Mouse (Mus musculus): Measurements from ENCODE around the gene Agbl4.

DNA sequence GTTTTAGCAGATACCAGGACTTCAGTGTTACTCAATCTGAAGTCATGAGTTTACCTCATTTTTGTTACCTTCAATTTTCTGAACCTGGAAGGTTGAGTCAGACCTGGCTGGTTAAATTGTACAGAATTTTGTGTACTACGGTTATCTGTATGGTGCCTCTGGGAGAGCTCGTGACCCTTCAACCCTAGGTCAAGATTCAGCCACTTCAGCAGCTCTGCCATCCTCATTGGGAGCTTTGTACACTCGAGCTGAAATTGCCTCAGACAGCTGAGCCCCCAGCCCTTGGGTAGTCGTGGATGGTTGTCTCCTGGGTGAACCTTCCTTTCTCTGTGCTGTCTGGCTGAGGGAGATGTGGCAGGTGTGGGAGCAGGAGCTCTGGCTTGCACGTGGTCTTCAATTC, 1034.6 kb downstream of the Agbl4 start:
- TF ChIP-seq POLR2A (IDR thresholded peaks at IDR 0.05; ENCODE audit: insufficient read depth, low read depth, low read length) (no peak), CTCF (IDR thresholded peaks at IDR 0.05; ENCODE audit: insufficient read depth, low read depth, low read length) (no peak)

Data from olfactory bulb, adult 2 months (tissue).